ENCODE assay signal across 14 mouse cellular contexts in the genomic region with DNA sequence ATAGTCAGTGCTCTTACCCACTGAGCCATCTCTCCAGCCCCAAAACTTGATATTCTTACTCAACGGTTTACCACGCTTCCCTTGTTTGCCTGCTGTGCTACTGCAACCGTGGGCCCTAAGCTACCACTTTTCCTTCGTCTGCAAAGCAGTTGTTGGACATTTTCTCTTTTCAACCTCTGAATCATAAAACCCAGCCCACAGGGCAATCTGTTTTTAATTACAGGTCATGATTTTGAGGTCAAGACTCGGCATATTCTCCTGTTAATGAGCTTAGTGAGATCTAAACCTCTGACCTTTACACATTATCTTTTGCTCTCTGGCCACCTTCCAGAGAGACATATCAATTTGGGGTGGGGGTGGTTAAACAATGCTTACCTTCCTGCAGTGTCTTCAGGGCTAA.
"Had no signal": no experiment of that assay in that cellular context is flagged by ENCODE, and none has a peak within 500 bp of the region (broad histone marks: within the 10 kb centered on the region; RNA-seq: fewer than 3 reads in every experiment).

No protein-coding gene starts in this region.

- H3K27ac ChIP-seq: layer of hippocampus, adult 2 months; left cerebral cortex, adult 2 months; limb, embryonic 12.5 days; liver, embryonic 13.5 days; midbrain, embryonic 12.5 days had no signal

- H3K4me3 ChIP-seq: layer of hippocampus, adult 2 months; left cerebral cortex, adult 2 months; limb, embryonic 12.5 days; liver, embryonic 13.5 days; midbrain, embryonic 12.5 days had no signal

- H3K9me3 ChIP-seq: limb, embryonic 12.5 days; liver, embryonic 13.5 days; midbrain, embryonic 12.5 days had no signal

- ATAC-seq: liver, postnatal 0 days had no signal

- DNase-seq: kidney, adult 11 months; kidney, postnatal 10 days; kidney, postnatal 4 days; liver; liver, embryonic 13.5 days; liver, postnatal 0 days; right cerebral cortex, adult 18-20 months; right cerebral cortex, postnatal 25 days; thymus, adult 18-20 months; thymus, postnatal 25 days had no signal

- H3K4me2 ChIP-seq: limb, embryonic 12.5 days; liver, embryonic 13.5 days; midbrain, embryonic 12.5 days had no signal

- H3K9ac ChIP-seq: limb, embryonic 12.5 days; liver, embryonic 13.5 days; liver, postnatal 0 days; midbrain, embryonic 12.5 days had no signal
